Mouse (Mus musculus) lung, embryonic 14.5 days (tissue): Measurements from ENCODE around the gene Rdh11. TPM values are rescaled to one million over a fixed set of nuclear protein-coding genes. Genes with fewer than 3 reads are reported as not detected.
A peak's percentile ranks its signal among the peaks of the same experiment; 100 is the strongest.

ENCODE experiments used
- ATAC-seq: fragments of 200-750 bp; cut with Nextera tagmentation; 2 replicates; pipeline ENCODE4 v1.8.0; 2017; ENCODE audit warnings: mild to moderate bottlenecking, moderate TSS enrichment, moderate library complexity; ENCODE audit not compliant: insufficient read depth
- DNase-seq: peaks from one replicate; pipeline ENCODE4 v3.0.0-alpha.2; 2015
- H3K27ac ChIP-seq: fragments of 300-500 bp; sonication (generic); 2 replicates; pipeline ENCODE4 v1.5.1; 2014; ENCODE audit warnings: low read depth, mild to moderate bottlenecking, moderate library complexity
- H3K27me3 ChIP-seq: fragments of 300-500 bp; sonication (generic); 2 replicates; pipeline ENCODE4 v1.6.1; 2014; ENCODE audit warnings: low read length, control low read depth; ENCODE audit not compliant: insufficient read depth
- H3K36me3 ChIP-seq: fragments of 300-500 bp; sonication (generic); 2 replicates; pipeline ENCODE4 v1.6.1; 2014; ENCODE audit warnings: control low read depth; ENCODE audit not compliant: insufficient read depth
- H3K4me1 ChIP-seq: fragments of 300-500 bp; sonication (generic); 2 replicates; pipeline ENCODE4 v1.6.1; 2014; ENCODE audit warnings: antibody characterized with exemption, control low read depth; ENCODE audit not compliant: insufficient read depth
- H3K4me2 ChIP-seq: fragments of 300-500 bp; sonication (generic); 2 replicates; pipeline ENCODE4 v1.6.1; 2014; ENCODE audit warnings: mild to moderate bottlenecking
- H3K4me3 ChIP-seq: fragments of 300-500 bp; sonication (generic); 2 replicates; pipeline ENCODE4 v1.5.1; 2014; ENCODE audit warnings: low read depth, low read length
- H3K9ac ChIP-seq: fragments of 300-500 bp; sonication (generic); 2 replicates; pipeline ENCODE4 v1.6.1; 2014
- H3K9me3 ChIP-seq: fragments of 300-500 bp; sonication (generic); 2 replicates; pipeline ENCODE4 v1.6.1; 2016; ENCODE audit warnings: low read depth, low read length, control low read depth
- CTCF ChIP-seq: IDR thresholded peaks from 2 replicates; pipeline ENCODE4 v1.5.1; 2016; ENCODE audit warnings: antibody characterized with exemption, low read depth
- WGBS: fragments of 180-500 bp; shearing (Covaris S2); extraction: QIAGEN DNeasy Blood & Tissue Kit; methylation state at CpG from one replicate; pipeline ENCODE4 v1.1.7; 2014; 5-methylcytosine and 5-hydroxymethylcytosine counted together
- polyA plus RNA-seq: library from polyadenylated mRNA; unstranded; fragments of >200 nt; fragmentation: Nextera tagmentation; extraction: Ambion mirVana; gene quantifications from 2 replicates; pipeline ENCODE4 v1.2.1, GENCODE M21; 2014

Gene Rdh11
- 26.0 and 26.6 TPM in 2 replicates for polyA plus RNA-seq

- H3K4me2 ChIP-seq, result peak within 1 kb of the TSS; percentile 69
- H3K9ac ChIP-seq, result peak within 1 kb of the TSS; percentile 50
- 66% methylated on average over 6 of the region's 6 CpGs for WGBS
- H3K9me3 ChIP-seq, result no peaks in the 10 kb centered on the region
- no peak for TF ChIP-seq CTCF
- 0 out of 2 replicates have a peak, but pooled peaks cover 5% of the 10 kb centered on the region for H3K4me1 ChIP-seq
- no peaks in the 10 kb centered on the region for H3K27me3 ChIP-seq
- H3K4me3 ChIP-seq, result peak within 1 kb of the TSS; percentile 63
- DNase-seq, result no peak
- ATAC-seq, result peak; percentile 17; the same call in 1 of the 2 replicates
- peaks cover 11% of the 10 kb centered on the region; the same call in 1 of the 2 replicates for H3K36me3 ChIP-seq
- peak within 1 kb of the TSS; percentile 19; the same call in 1 of the 2 replicates for H3K27ac ChIP-seq
These were observed at the start of gene Rdh11 for GRCm38 (mm10) chr12:79192193-79192592. TSS of gene Rdh11 (minus strand) at chr12:79192293.

GRCm38 (mm10) chr12:79235485-79236080, 43.5 kb upstream of the Rdh11 start:
- no peaks in the 10 kb centered on the region for H3K4me1 ChIP-seq
- H3K4me3 ChIP-seq, result no peak overlapping the region
- H3K27me3 ChIP-seq, result no peaks in the 10 kb centered on the region
- no peak for ATAC-seq
- no peak overlapping the region for H3K27ac ChIP-seq
- 84% methylated on average over 11 of the region's 11 CpGs for WGBS
- H3K9me3 ChIP-seq, result no peaks in the 10 kb centered on the region
- H3K36me3 ChIP-seq, result peaks cover 52% of the 10 kb centered on the region
- H3K9ac ChIP-seq, result no peak overlapping the region
- no peak overlapping the region for H3K4me2 ChIP-seq
- DNase-seq, result no peak
- TF ChIP-seq CTCF, result no peak

- no peak for TF ChIP-seq CTCF
- H3K27ac ChIP-seq, result no peak overlapping the region
- no peak overlapping the region for H3K4me2 ChIP-seq
- H3K4me1 ChIP-seq, result no peaks in the 10 kb centered on the region
- 59% methylated on average over 5 of the region's 5 CpGs for WGBS
- ATAC-seq, result no peak
- DNase-seq, result no peak
- no peaks in the 10 kb centered on the region for H3K27me3 ChIP-seq
- no peaks in the 10 kb centered on the region for H3K9me3 ChIP-seq
- no peak overlapping the region for H3K9ac ChIP-seq
- no peaks in the 10 kb centered on the region for H3K36me3 ChIP-seq
- no peak overlapping the region for H3K4me3 ChIP-seq
These were observed 25.4 kb upstream of the Rdh11 start for GRCm38 (mm10) chr12:79217511-79217910.

GRCm38 (mm10) chr12:79211447-79211846, 19.4 kb upstream of the Rdh11 start:
- no peak overlapping the region for H3K4me3 ChIP-seq
- H3K4me1 ChIP-seq, result no peaks in the 10 kb centered on the region
- WGBS, result 81% methylated on average over 8 of the region's 8 CpGs
- no peak overlapping the region for H3K4me2 ChIP-seq
- H3K9me3 ChIP-seq, result no peaks in the 10 kb centered on the region
- H3K27ac ChIP-seq, result no peak overlapping the region
- no peaks in the 10 kb centered on the region for H3K27me3 ChIP-seq
- H3K36me3 ChIP-seq, result no peaks in the 10 kb centered on the region
- no peak for TF ChIP-seq CTCF
- H3K9ac ChIP-seq, result no peak overlapping the region
- DNase-seq (no peak), ATAC-seq (no peak)

GRCm38 (mm10) chr12:79208703-79209464, 16.8 kb upstream of the Rdh11 start, which contains the start of gene Rdh12:
TSS of gene Rdh12 (plus strand) at chr12:79208914.
- peak within 1 kb of the TSS; percentile 62 for H3K4me2 ChIP-seq
- H3K36me3 ChIP-seq, result no peaks in the 10 kb centered on the region
- H3K4me3 ChIP-seq, result peak within 1 kb of the TSS; percentile 35
- peak within 1 kb of the TSS; percentile 48 for H3K9ac ChIP-seq
- no peak for TF ChIP-seq CTCF
- no peaks in the 10 kb centered on the region for H3K27me3 ChIP-seq
- H3K27ac ChIP-seq, result no peak within 1 kb of the TSS
- H3K4me1 ChIP-seq, result no peaks in the 10 kb centered on the region
- peak; percentile 80; the same call in 1 of the 2 replicates for ATAC-seq
- peak; percentile 73 for DNase-seq
- no peaks in the 10 kb centered on the region for H3K9me3 ChIP-seq
- 5% methylated on average over 13 of the region's 13 CpGs for WGBS

GRCm38 (mm10) chr12:79201882-79202281, 9.8 kb upstream of the Rdh11 start:
- 60% methylated on average over 3 of the region's 3 CpGs for WGBS
- no peak for TF ChIP-seq CTCF
- ATAC-seq, result no peak

GRCm38 (mm10) chr12:79197105-79197504, 5.0 kb upstream of the Rdh11 start:
- DNase-seq, result no peak
- H3K9me3 ChIP-seq, result no peaks in the 10 kb centered on the region
- H3K27me3 ChIP-seq, result no peaks in the 10 kb centered on the region
- no peak for ATAC-seq
- 83% methylated on average over 5 of the region's 5 CpGs for WGBS
- no peak for TF ChIP-seq CTCF
- no peak overlapping the region for H3K4me3 ChIP-seq
- no peaks in the 10 kb centered on the region for H3K4me1 ChIP-seq
- no peak overlapping the region for H3K9ac ChIP-seq
- H3K36me3 ChIP-seq, result no peaks in the 10 kb centered on the region
- no peak overlapping the region for H3K4me2 ChIP-seq
- no peak overlapping the region for H3K27ac ChIP-seq

More at GRCm38 (mm10) chr12:79201882-79202281, 9.8 kb upstream of the Rdh11 start:
- Histone ChIP-seq H3K9me3 (no peaks in the 10 kb centered on the region), H3K27me3 (no peaks in the 10 kb centered on the region), H3K4me3 (no peak overlapping the region), H3K9ac (no peak overlapping the region), H3K4me2 (no peak overlapping the region), H3K27ac (no peak overlapping the region), H3K36me3 (no peaks in the 10 kb centered on the region), H3K4me1 (no peaks in the 10 kb centered on the region)
- DNase-seq, result no peak
